ENCODE assay signal across 16 mouse cellular contexts in genomic region chr4:125487031-125487430, GRCm38 (mm10). TPM values are rescaled to one million over a fixed set of nuclear protein-coding genes. Genes with fewer than 3 reads are reported as not detected.
A peak's percentile ranks its signal among the peaks of the same experiment; 100 is the strongest.
DNase-seq lines count a peak whose midpoint lies in the region; ATAC-seq and TF ChIP-seq lines count a peak whose summit lies in the region.
"Had no signal": no experiment of that assay in that cellular context is flagged by ENCODE, and none has a peak within 500 bp of the region (broad histone marks: within the 10 kb centered on the region; RNA-seq: fewer than 3 reads in every experiment).

No protein-coding gene starts in this region.

- no peak for ATAC-seq in forebrain, embryonic 16.5 days
- ATAC-seq in neural tube, embryonic 14.5 days (ENCODE audit: low read depth), result peak; percentile 28; the same call in 1 of the 2 replicates
- ATAC-seq: inflammation-experienced regulatory T-cells, adult 6 months; lung, postnatal 0 days had no signal

- 0 out of 2 replicates have a peak overlapping the region, but pooled peaks have one; percentile 5 for H3K4me3 ChIP-seq in embryonic facial prominence, embryonic 10.5 days
- no peak overlapping the region for H3K4me3 ChIP-seq in forebrain, embryonic 16.5 days (replicated peaks; ENCODE audit: low read length)
- peak overlapping the region; percentile 23 for H3K4me3 ChIP-seq in midbrain, embryonic 10.5 days
- H3K4me3 ChIP-seq in neural tube, embryonic 14.5 days (ENCODE audit: low read depth, low read length), result no peak overlapping the region
- H3K4me3 ChIP-seq in kidney, adult 2 months (ENCODE audit: insufficient read depth, low read depth, low read length), result no peak overlapping the region
- H3K4me3 ChIP-seq: embryonic facial prominence, embryonic 15.5 days; liver, embryonic 13.5 days had no signal

- H3K9ac ChIP-seq in forebrain, embryonic 16.5 days (replicated peaks; ENCODE audit: low read depth, low read length), result no peak overlapping the region
- H3K9ac ChIP-seq in neural tube, embryonic 14.5 days (replicated peaks; ENCODE audit: low read depth, low read length), result 0 out of 2 replicates have a peak overlapping the region, but pooled peaks have one; percentile 16
- H3K9ac ChIP-seq: embryonic facial prominence, embryonic 15.5 days; liver, embryonic 13.5 days had no signal

- TF ChIP-seq CTCF in kidney, adult 2 months (conservative IDR thresholded peaks at IDR 0.05; ENCODE audit: insufficient read depth, insufficient read length, low read depth, low read length), result no peak

- H3K27ac ChIP-seq in embryonic facial prominence, embryonic 10.5 days (replicated peaks), result no peak overlapping the region
- peak overlapping the region; percentile 19; the same call in 1 of the 2 replicates for H3K27ac ChIP-seq in forebrain, embryonic 16.5 days (ENCODE audit: low read length)
- peak overlapping the region; percentile 17 for H3K27ac ChIP-seq in midbrain, embryonic 10.5 days (replicated peaks)
- peak overlapping the region; percentile 57; the same call in 1 of the 2 replicates for H3K27ac ChIP-seq in neural tube, embryonic 14.5 days (ENCODE audit: low read depth, low read length)
- no peak overlapping the region for H3K27ac ChIP-seq in kidney, adult 2 months (ENCODE audit: insufficient read depth, low read depth, low read length)
- H3K27ac ChIP-seq: embryonic facial prominence, embryonic 15.5 days; liver, embryonic 13.5 days had no signal

- H3K9me3 ChIP-seq in embryonic facial prominence, embryonic 10.5 days, result no peaks in the 10 kb centered on the region
- H3K9me3 ChIP-seq in forebrain, embryonic 16.5 days (ENCODE audit: control insufficient read depth, low read length), result no peaks in the 10 kb centered on the region
- H3K9me3 ChIP-seq in midbrain, embryonic 10.5 days (replicated peaks), result no peaks in the 10 kb centered on the region
- no peaks in the 10 kb centered on the region for H3K9me3 ChIP-seq in neural tube, embryonic 14.5 days (ENCODE audit: control insufficient read depth, low read length)
- H3K9me3 ChIP-seq: embryonic facial prominence, embryonic 15.5 days; liver, embryonic 13.5 days had no signal

- H3K4me1 ChIP-seq in embryonic facial prominence, embryonic 10.5 days, result peaks cover 67% of the 10 kb centered on the region
- peaks cover 67% of the 10 kb centered on the region for H3K4me1 ChIP-seq in forebrain, embryonic 16.5 days (replicated peaks; ENCODE audit: control insufficient read depth, insufficient read depth, low read length)
- peaks cover 90% of the 10 kb centered on the region for H3K4me1 ChIP-seq in midbrain, embryonic 10.5 days
- H3K4me1 ChIP-seq in neural tube, embryonic 14.5 days (ENCODE audit: control insufficient read depth, insufficient read depth, low read length), result peaks cover 41% of the 10 kb centered on the region
- H3K4me1 ChIP-seq in kidney, adult 2 months (ENCODE audit: control insufficient read depth, insufficient read depth, low read length), result no peaks in the 10 kb centered on the region
- H3K4me1 ChIP-seq: liver, embryonic 13.5 days had no signal

- peaks cover 100% of the 10 kb centered on the region for H3K27me3 ChIP-seq in embryonic facial prominence, embryonic 10.5 days (replicated peaks; ENCODE audit: low read depth, poor library complexity, severe bottlenecking)
- peaks cover 51% of the 10 kb centered on the region for H3K27me3 ChIP-seq in forebrain, embryonic 16.5 days (replicated peaks; ENCODE audit: control insufficient read depth, insufficient read depth, low read length)
- peaks cover 100% of the 10 kb centered on the region for H3K27me3 ChIP-seq in midbrain, embryonic 10.5 days (ENCODE audit: low read depth, poor library complexity, severe bottlenecking)
- peaks cover 18% of the 10 kb centered on the region for H3K27me3 ChIP-seq in neural tube, embryonic 14.5 days (ENCODE audit: control insufficient read depth, insufficient read depth, low read length)
- H3K27me3 ChIP-seq in kidney, adult 2 months (replicated peaks; ENCODE audit: control insufficient read depth, insufficient read depth, low read length), result no peaks in the 10 kb centered on the region; the same call in 1 of the 2 replicates
- H3K27me3 ChIP-seq: CH12.LX had no signal

- peak overlapping the region; percentile 59 for H3K4me2 ChIP-seq in forebrain, embryonic 16.5 days (ENCODE audit: low read length)
- peak overlapping the region; percentile 67; the same call in 1 of the 2 replicates for H3K4me2 ChIP-seq in neural tube, embryonic 14.5 days (ENCODE audit: low read depth, low read length)
- H3K4me2 ChIP-seq: embryonic facial prominence, embryonic 15.5 days; liver, embryonic 13.5 days had no signal

- WGBS in embryonic facial prominence, embryonic 10.5 days, result 5% methylated on average over 7 of the region's 7 CpGs
- whole genome bisulfite sequencing in forebrain, embryonic 16.5 days, result under 1% methylated on average over 7 of the region's 7 CpGs
- WGBS in midbrain, embryonic 10.5 days, result 2% methylated on average over 7 of the region's 7 CpGs
- WGBS in neural tube, embryonic 14.5 days, result 4% methylated on average over 7 of the region's 7 CpGs
- 3% methylated on average over 7 of the region's 7 CpGs for WGBS in kidney, adult 2 months

- TF ChIP-seq POLR2A in kidney, adult 2 months (IDR thresholded peaks at IDR 0.05; ENCODE audit: low read depth, low read length), result no peak

- no peaks in the 10 kb centered on the region for H3K36me3 ChIP-seq in embryonic facial prominence, embryonic 10.5 days (replicated peaks)
- no peaks in the 10 kb centered on the region for H3K36me3 ChIP-seq in forebrain, embryonic 16.5 days (ENCODE audit: control insufficient read depth, insufficient read depth)
- no peaks in the 10 kb centered on the region for H3K36me3 ChIP-seq in midbrain, embryonic 10.5 days
- no peaks in the 10 kb centered on the region for H3K36me3 ChIP-seq in neural tube, embryonic 14.5 days (ENCODE audit: control insufficient read depth, insufficient read depth, low read length)
- no peaks in the 10 kb centered on the region for H3K36me3 ChIP-seq in kidney, adult 2 months (ENCODE audit: control insufficient read depth, insufficient read depth, low read length)
- H3K36me3 ChIP-seq: embryonic facial prominence, embryonic 15.5 days; liver, embryonic 13.5 days had no signal

- DNase-seq in embryonic facial prominence, embryonic 10.5 days (ENCODE audit: low spot score), result no peak
- peak; percentile 29 for DNase-seq in midbrain, embryonic 10.5 days (ENCODE audit: low spot score)
- no peak for DNase-seq in kidney, adult 2 months
- DNase-seq in gastrocnemius, postnatal 4 days (ENCODE audit: low spot score in 2 of 2), result no peak
- no peak for DNase-seq in layer of hippocampus, adult 8-10 months (ENCODE audit: low spot score in 2 of 2)
- DNase-seq: adrenal gland, postnatal 25 days; kidney, postnatal 14 days; liver, embryonic 13.5 days; thymus, adult 2 months had no signal

RNA-seq across cellular contexts. Expression of gene Grik3, which starts 3.5 kb away (rescaled TPM):
- polyA plus RNA-seq in embryonic facial prominence, embryonic 10.5 days (2016; fragmentation: Nextera tagmentation; extraction: Ambion mirVana), result 0.16 and 0.36 TPM in 2 replicates
- 7.5 and 8.0 TPM in 2 replicates for polyA plus RNA-seq in forebrain, embryonic 16.5 days (2015; fragmentation: Nextera tagmentation; extraction: Ambion mirVana)
- 0.31 and 0.34 TPM in 2 replicates for polyA plus RNA-seq in midbrain, embryonic 10.5 days (2016; fragmentation: Nextera tagmentation; extraction: Ambion mirVana)
- polyA plus RNA-seq in neural tube, embryonic 14.5 days (2014; fragmentation: Nextera tagmentation; extraction: Ambion mirVana), result 6.1 and 8.0 TPM in 2 replicates
- polyA plus RNA-seq in kidney, adult 2 months (2012; rRNA removed), result 0.09 and 0.12 TPM in 2 replicates
- total RNA-seq in gastrocnemius, postnatal 4 days (2021), result under 1 TPM; 0.31 to 0.54 TPM
- 10 to 100 TPM; 24.6 to 30.4 (median 26.8) TPM for total RNA-seq in layer of hippocampus, adult 8-10 months (2022)
- total RNA-seq: CH12.LX; granulocyte monocyte progenitor cell, adult 5-6 weeks had no signal
- polyA plus RNA-seq: inflammation-experienced regulatory T-cells, adult 6 months; lung, postnatal 0 days had no signal

Comparison
In these comparisons a context has a peak if more than half of its experiments do, and no peak if none do; other contexts are left out.
1. H3K27ac ChIP-seq: peak in forebrain, embryonic 16.5 days (single experiment), midbrain, embryonic 10.5 days (single experiment) and neural tube, embryonic 14.5 days (single experiment); none in embryonic facial prominence, embryonic 10.5 days (single experiment) and kidney, adult 2 months (single experiment).
2. H3K4me3 ChIP-seq: peak in embryonic facial prominence, embryonic 10.5 days (single experiment) and midbrain, embryonic 10.5 days (single experiment); none in forebrain, embryonic 16.5 days (single experiment), neural tube, embryonic 14.5 days (single experiment) and kidney, adult 2 months (single experiment).